Mouse (Mus musculus): Measurements from ENCODE around the gene Cdh5. TPM values are rescaled to one million over a fixed set of nuclear protein-coding genes. Genes with fewer than 3 reads are reported as not detected.
"Not testable (repeated sequence)": the region's sequence is repeated elsewhere in the genome, so short reads cannot be mapped to it uniquely, and the experiment has no call there.

Cdh5 gene
- polyA plus RNA-seq, 1 experiment from 2014 or later = 10.2 TPM

DNA sequence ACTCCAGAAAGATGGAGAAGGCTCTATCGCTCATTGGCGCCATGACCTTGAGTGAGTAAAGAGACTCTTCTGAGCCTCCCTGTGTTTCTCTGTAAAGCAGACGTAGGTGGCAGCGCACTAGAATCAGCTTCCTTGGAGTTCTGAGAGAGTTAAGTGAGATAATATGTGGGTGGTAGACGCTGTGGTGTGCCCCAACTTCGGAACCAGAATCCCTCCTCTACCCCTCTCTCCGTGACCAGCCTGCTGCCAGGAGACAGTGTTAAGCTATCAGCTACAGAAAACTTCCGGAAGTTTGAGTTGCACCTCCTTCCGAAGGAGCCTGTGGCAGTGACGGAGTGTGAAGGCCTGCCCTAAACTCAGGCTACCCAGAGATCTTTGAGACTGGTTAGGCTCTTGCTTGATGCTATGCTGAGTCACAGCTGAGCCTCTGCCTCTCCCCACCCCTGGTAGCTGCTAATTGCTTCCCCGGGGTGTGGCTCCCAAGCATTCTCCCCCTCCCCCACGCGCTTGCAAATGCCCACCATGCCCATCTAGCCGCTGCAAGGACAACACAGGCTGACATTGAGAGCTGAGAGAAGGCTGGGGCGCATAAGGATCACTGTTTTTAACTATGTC is 32.9 kb upstream of the Cdh5 start:
- WGBS (ENCODE audit: insufficient replicate concordance) = 52% methylated on average over 15 of the region's 15 CpGs
- no peak overlapping the region for H3K27ac ChIP-seq (ENCODE audit: low read length)
- no peak overlapping the region for H3K9ac ChIP-seq (ENCODE audit: low read depth, low read length)
- ATAC-seq (ENCODE audit: low read depth) = no peak
- no peaks in the 10 kb centered on the region for H3K36me3 ChIP-seq (ENCODE audit: control insufficient read depth, insufficient read depth)
- H3K4me3 ChIP-seq (ENCODE audit: low read depth, low read length) = no peak overlapping the region
- H3K27me3 ChIP-seq (ENCODE audit: control insufficient read depth, insufficient read depth, low read depth, low read length) = no peaks in the 10 kb centered on the region
- H3K4me2 ChIP-seq (ENCODE audit: low read depth, low read length) = no peak overlapping the region
- H3K4me1 ChIP-seq (ENCODE audit: control insufficient read depth, low read depth, low read length) = no peaks in the 10 kb centered on the region
- H3K9me3 ChIP-seq (replicated peaks; ENCODE audit: control insufficient read depth, low read length) = no peaks in the 10 kb centered on the region

DNA sequence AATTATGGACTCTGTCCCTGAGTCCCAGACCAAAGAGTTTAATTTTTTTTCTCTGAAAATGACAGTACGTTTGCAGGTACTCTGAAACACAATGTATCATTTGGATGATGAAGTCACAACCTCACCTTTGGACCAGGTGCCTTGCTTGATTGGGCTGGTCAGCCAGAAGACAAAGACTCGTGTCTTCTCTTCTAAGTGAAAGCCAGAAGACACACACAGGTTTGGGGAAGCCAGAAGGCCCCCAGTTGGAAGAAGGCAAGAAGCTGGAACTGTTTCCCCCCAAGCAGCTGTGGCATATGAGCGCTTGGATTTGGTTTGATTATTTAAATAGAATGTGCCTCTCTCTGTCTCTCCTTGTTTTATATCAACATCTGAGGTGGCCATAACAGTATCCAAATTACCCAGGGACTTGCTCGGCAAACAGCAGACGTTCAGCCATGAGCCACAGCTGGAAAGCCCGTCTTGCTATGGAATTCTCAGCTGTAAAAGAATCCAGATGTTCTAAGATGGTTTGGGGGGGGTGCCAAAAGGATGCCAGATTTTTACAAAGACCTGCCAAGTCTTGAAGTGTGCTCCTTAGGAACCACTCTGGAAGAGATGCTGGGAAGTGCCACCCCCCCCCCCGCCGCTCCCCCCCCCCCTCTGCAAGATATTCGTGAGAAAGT is 31.1 kb upstream of the Cdh5 start:
- 59% methylated on average over 7 of the region's 9 CpGs for WGBS (ENCODE audit: insufficient replicate concordance)
- ATAC-seq (ENCODE audit: low read depth) = not testable (repeated sequence)

DNA sequence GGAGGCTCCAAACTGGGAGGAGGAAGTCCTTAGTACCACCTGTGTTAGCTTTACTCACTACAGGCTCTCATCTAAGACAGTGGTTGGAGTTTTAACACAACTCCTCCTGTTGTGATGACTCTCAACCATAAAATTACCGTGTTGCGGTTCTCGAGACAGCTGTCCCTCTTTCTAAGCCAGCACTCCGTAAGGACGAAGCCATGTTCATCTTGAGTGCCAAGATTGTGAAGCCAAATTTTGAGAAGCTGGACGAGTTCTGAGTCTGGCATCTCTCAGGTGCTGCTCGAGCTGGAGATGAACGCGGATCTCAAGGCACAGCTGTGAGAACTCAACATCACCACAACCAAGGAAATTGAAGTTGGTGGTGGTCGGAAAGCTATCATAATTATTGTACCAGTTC is 30.5 kb upstream of the Cdh5 start:
- H3K9me3 ChIP-seq (replicated peaks; ENCODE audit: control insufficient read depth, low read length) = no peaks in the 10 kb centered on the region
- no peak for ATAC-seq (ENCODE audit: low read depth)
- no peak overlapping the region for H3K27ac ChIP-seq (ENCODE audit: low read length)
- no peaks in the 10 kb centered on the region for H3K27me3 ChIP-seq (ENCODE audit: control insufficient read depth, insufficient read depth, low read depth, low read length)
- no peak overlapping the region for H3K4me3 ChIP-seq (ENCODE audit: low read depth, low read length)
- no peaks in the 10 kb centered on the region for H3K36me3 ChIP-seq (ENCODE audit: control insufficient read depth, insufficient read depth)
- no peaks in the 10 kb centered on the region for H3K4me1 ChIP-seq (ENCODE audit: control insufficient read depth, low read depth, low read length)
- no peak overlapping the region for H3K4me2 ChIP-seq (ENCODE audit: low read depth, low read length)
- H3K9ac ChIP-seq (ENCODE audit: low read depth, low read length) = no peak overlapping the region
- 65% methylated on average over 10 of the region's 10 CpGs for WGBS (ENCODE audit: insufficient replicate concordance)

More for the DNA sequence above, 31.1 kb upstream of the Cdh5 start:
- not testable (repeated sequence) for H3K27me3 ChIP-seq (ENCODE audit: control insufficient read depth, insufficient read depth, low read depth, low read length); H3K9me3 ChIP-seq (replicated peaks; ENCODE audit: control insufficient read depth, low read length); H3K4me3 ChIP-seq (ENCODE audit: low read depth, low read length); H3K9ac ChIP-seq (ENCODE audit: low read depth, low read length); H3K36me3 ChIP-seq (ENCODE audit: control insufficient read depth, insufficient read depth); H3K27ac ChIP-seq (ENCODE audit: low read length); H3K4me2 ChIP-seq (ENCODE audit: low read depth, low read length); H3K4me1 ChIP-seq (ENCODE audit: control insufficient read depth, low read depth, low read length)

DNA sequence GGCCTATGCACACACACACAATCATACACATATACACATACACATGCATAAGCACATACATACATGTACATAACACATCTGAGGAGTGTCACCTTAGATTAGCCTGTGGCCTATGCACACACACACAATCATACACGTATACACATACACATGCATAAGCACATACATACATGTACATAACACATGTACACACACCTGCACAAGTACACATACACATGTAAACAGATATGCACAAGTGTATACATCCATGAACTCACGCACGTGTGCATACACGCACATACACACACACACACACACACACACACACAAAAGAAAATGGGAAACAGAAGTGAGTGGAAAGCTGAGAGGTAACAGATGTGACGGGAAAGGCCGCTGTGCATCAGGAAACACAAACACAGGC is 26.3 kb upstream of the Cdh5 start:
- Histone ChIP-seq H3K36me3 (ENCODE audit: control insufficient read depth, insufficient read depth) (no peaks in the 10 kb centered on the region), H3K27ac (ENCODE audit: low read length) (no peak overlapping the region), H3K4me3 (ENCODE audit: low read depth, low read length) (no peak overlapping the region), H3K9ac (ENCODE audit: low read depth, low read length) (no peak overlapping the region), H3K4me2 (ENCODE audit: low read depth, low read length) (no peak overlapping the region), H3K4me1 (ENCODE audit: control insufficient read depth, low read depth, low read length) (no peaks in the 10 kb centered on the region), H3K9me3 (replicated peaks; ENCODE audit: control insufficient read depth, low read length) (no peaks in the 10 kb centered on the region), H3K27me3 (ENCODE audit: control insufficient read depth, insufficient read depth, low read depth, low read length) (no peaks in the 10 kb centered on the region)
- no peak for ATAC-seq (ENCODE audit: low read depth)
- 77% methylated on average over 6 of the region's 6 CpGs for WGBS (ENCODE audit: insufficient replicate concordance)

DNA sequence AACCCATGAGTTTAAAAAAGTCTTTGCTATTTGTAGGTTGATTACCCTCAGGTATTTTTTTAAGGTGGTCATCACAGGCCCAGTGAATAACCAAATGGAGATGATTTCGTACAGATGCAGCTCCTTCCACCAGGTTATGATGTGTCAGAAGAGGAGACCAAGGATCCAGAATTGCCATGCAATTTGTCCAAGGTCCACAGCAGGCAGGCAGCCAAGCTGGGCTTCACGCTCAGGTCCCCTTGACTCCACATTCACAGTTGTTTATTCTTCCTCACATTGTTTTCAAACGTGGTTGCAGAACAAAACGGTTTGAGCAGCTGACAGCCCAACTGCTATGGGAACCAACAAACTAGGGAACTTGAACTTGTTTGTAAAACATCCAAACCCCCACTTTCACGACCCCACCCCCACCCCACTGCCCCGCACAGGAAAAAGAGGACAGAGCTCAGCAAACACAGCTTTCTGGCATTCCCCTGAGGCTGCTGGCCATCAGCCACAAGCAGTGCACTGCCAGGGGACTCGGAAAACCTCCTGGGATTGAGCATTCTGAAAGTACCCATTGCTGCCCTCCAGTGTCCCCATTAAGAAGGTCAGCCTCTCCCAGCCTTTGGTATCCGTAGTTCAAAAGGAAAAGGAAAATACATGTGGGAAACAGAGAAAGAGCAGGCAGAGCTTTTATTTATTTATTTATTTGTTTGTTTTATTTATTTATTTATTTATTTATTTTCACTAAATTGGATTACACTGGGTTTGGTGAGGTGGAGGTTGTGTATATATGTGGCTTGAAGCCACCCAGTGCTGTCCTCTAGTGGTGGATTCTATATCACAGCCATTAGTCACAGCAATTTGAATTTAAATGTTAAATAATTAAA is 24.6 kb upstream of the Cdh5 start:
- Histone ChIP-seq H3K27me3 (ENCODE audit: control insufficient read depth, insufficient read depth, low read depth, low read length) (no peaks in the 10 kb centered on the region), H3K9ac (ENCODE audit: low read depth, low read length) (no peak overlapping the region), H3K4me2 (ENCODE audit: low read depth, low read length) (no peak overlapping the region), H3K4me1 (ENCODE audit: control insufficient read depth, low read depth, low read length) (no peaks in the 10 kb centered on the region), H3K36me3 (ENCODE audit: control insufficient read depth, insufficient read depth) (no peaks in the 10 kb centered on the region), H3K9me3 (replicated peaks; ENCODE audit: control insufficient read depth, low read length) (no peaks in the 10 kb centered on the region), H3K4me3 (ENCODE audit: low read depth, low read length) (no peak overlapping the region), H3K27ac (ENCODE audit: low read length) (no peak overlapping the region)
- 13% methylated on average over 8 of the region's 8 CpGs for WGBS (ENCODE audit: insufficient replicate concordance)
- ATAC-seq (ENCODE audit: low read depth) = no peak

DNA sequence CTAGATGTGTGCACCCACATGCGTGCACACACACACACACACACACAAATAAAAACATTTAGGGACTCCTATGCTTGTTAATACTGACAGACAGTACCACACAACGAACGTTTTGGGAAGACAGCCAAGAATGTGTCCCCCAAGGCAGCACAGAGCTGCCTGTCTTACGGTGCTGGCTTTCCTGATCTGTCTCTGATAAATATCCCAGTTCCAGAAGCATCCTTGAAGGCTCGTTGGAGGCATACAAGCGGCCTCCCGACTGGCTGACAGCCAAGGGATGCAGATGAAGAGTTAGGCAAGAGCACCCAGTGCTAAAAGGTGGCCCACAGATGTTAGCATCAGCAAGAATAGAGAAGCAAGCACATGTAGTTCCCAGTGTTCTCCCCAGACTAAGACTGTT is 23.3 kb upstream of the Cdh5 start:
- 51% methylated on average over 7 of the region's 7 CpGs for WGBS (ENCODE audit: insufficient replicate concordance)
- no peak for ATAC-seq (ENCODE audit: low read depth)

DNA sequence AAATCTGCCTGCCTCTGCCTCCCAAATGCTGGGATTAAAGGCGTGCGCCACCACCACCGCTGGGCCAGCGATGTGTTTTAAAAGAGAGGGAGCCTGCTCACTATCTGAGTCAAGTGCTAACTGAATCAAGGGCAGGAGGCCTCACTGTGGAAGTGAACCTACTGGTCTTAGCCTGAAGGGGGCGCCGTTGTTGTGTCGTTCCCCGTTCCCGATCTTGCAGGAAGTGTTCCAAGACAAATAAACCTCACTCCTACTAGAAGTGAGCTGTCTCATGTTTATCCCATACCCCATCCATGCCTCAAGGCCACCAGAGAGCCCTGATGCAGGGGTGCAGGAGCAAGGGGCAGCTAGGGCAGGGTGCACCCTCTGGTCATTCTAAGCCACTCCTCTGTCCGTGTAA is 16.1 kb upstream of the Cdh5 start:
- H3K4me2 ChIP-seq (ENCODE audit: low read depth, low read length) = no peak overlapping the region

More for the DNA sequence above, 23.3 kb upstream of the Cdh5 start:
- Histone ChIP-seq H3K4me1 (ENCODE audit: control insufficient read depth, low read depth, low read length) (no peaks in the 10 kb centered on the region), H3K9ac (ENCODE audit: low read depth, low read length) (no peak overlapping the region), H3K27ac (ENCODE audit: low read length) (no peak overlapping the region), H3K9me3 (replicated peaks; ENCODE audit: control insufficient read depth, low read length) (no peaks in the 10 kb centered on the region), H3K36me3 (ENCODE audit: control insufficient read depth, insufficient read depth) (no peaks in the 10 kb centered on the region), H3K4me2 (ENCODE audit: low read depth, low read length) (no peak overlapping the region), H3K27me3 (ENCODE audit: control insufficient read depth, insufficient read depth, low read depth, low read length) (no peaks in the 10 kb centered on the region), H3K4me3 (ENCODE audit: low read depth, low read length) (no peak overlapping the region)

DNA sequence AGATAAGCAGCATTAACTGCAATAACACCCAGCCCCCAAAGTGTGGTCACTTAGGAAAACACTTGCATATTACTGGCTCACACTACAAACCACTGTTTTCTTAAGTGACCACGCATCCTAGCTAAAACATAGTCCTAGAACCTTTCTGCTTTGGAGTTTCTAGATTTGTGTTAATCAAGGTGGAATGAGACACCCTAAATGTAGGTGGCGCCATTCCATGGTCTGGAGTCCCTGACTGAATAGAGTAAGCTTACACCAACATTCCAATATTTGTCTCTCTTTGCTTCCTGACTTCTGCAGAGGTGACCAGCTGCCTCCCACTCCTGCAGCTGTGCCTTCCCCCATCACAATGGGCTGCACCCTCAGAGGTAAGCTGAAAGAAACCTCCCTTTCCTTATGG is 14.8 kb upstream of the Cdh5 start:
- Histone ChIP-seq H3K27ac (ENCODE audit: low read length) (no peak overlapping the region), H3K27me3 (ENCODE audit: control insufficient read depth, insufficient read depth, low read depth, low read length) (no peaks in the 10 kb centered on the region), H3K9ac (ENCODE audit: low read depth, low read length) (no peak overlapping the region), H3K9me3 (replicated peaks; ENCODE audit: control insufficient read depth, low read length) (no peaks in the 10 kb centered on the region), H3K4me3 (ENCODE audit: low read depth, low read length) (no peak overlapping the region), H3K4me2 (ENCODE audit: low read depth, low read length) (no peak overlapping the region), H3K4me1 (ENCODE audit: control insufficient read depth, low read depth, low read length) (no peaks in the 10 kb centered on the region), H3K36me3 (ENCODE audit: control insufficient read depth, insufficient read depth) (no peaks in the 10 kb centered on the region)
- 51% methylated on average over 2 of the region's 2 CpGs for WGBS (ENCODE audit: insufficient replicate concordance)
- no peak for ATAC-seq (ENCODE audit: low read depth)

More for the DNA sequence above, 16.1 kb upstream of the Cdh5 start:
- Histone ChIP-seq H3K4me3 (ENCODE audit: low read depth, low read length) (no peak overlapping the region), H3K27me3 (ENCODE audit: control insufficient read depth, insufficient read depth, low read depth, low read length) (no peaks in the 10 kb centered on the region), H3K9me3 (replicated peaks; ENCODE audit: control insufficient read depth, low read length) (no peaks in the 10 kb centered on the region), H3K9ac (ENCODE audit: low read depth, low read length) (no peak overlapping the region), H3K27ac (ENCODE audit: low read length) (no peak overlapping the region), H3K36me3 (ENCODE audit: control insufficient read depth, insufficient read depth) (no peaks in the 10 kb centered on the region), H3K4me1 (ENCODE audit: control insufficient read depth, low read depth, low read length) (no peaks in the 10 kb centered on the region)
- WGBS (ENCODE audit: insufficient replicate concordance) = 61% methylated on average over 10 of the region's 10 CpGs
- no peak for ATAC-seq (ENCODE audit: low read depth)

DNA sequence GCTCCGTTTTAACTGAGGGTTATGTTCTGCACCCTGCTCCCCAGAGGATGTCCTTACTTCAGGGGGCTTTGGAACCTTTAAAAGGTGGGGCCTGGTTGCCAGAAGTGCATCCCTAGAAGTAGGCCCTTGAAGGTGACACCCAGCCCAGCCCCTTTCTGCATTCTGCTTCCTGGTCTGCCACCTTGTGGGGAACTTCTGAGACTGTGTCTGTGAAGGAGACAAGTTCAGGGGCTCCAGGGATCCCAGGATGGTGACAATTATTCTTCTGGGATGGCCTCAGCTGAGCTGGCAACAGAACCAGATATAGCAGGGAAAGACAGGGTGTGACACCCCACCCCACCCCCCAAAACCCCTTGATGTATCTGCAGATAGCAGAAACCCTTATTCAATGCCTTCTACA is 14.3 kb upstream of the Cdh5 start:
- Histone ChIP-seq H3K9me3 (replicated peaks; ENCODE audit: control insufficient read depth, low read length) (no peaks in the 10 kb centered on the region), H3K36me3 (ENCODE audit: control insufficient read depth, insufficient read depth) (no peaks in the 10 kb centered on the region), H3K27me3 (ENCODE audit: control insufficient read depth, insufficient read depth, low read depth, low read length) (no peaks in the 10 kb centered on the region), H3K4me3 (ENCODE audit: low read depth, low read length) (no peak overlapping the region), H3K27ac (ENCODE audit: low read length) (no peak overlapping the region), H3K4me1 (ENCODE audit: control insufficient read depth, low read depth, low read length) (no peaks in the 10 kb centered on the region), H3K9ac (ENCODE audit: low read depth, low read length) (no peak overlapping the region), H3K4me2 (ENCODE audit: low read depth, low read length) (no peak overlapping the region)
- no peak for ATAC-seq (ENCODE audit: low read depth)
- 32% methylated on average over 1 of the region's 1 CpGs for WGBS (ENCODE audit: insufficient replicate concordance)
